ENCODE assay signal across 8 mouse cellular contexts in genomic region chr6:99204052-99204779, GRCm38 (mm10).
DNase-seq lines count a peak whose midpoint lies in the region; ATAC-seq lines count a peak whose summit lies in the region.

No protein-coding gene starts in this region.

- H3K4me2 ChIP-seq in lung, embryonic 16.5 days (ENCODE audit: low read depth, low read length) = peak overlapping the region; percentile 46
- H3K4me2 ChIP-seq in heart, embryonic 13.5 days = peak overlapping the region; percentile 75
- H3K4me2 ChIP-seq in liver, embryonic 11.5 days = peak overlapping the region; percentile 54
- peak overlapping the region; percentile 50 for H3K4me2 ChIP-seq in stomach, embryonic 16.5 days (ENCODE audit: low read depth, low read length)

- no peak for DNase-seq in lung, postnatal 14 days
- DNase-seq in liver, embryonic 11.5 days (ENCODE audit: low spot score) = peak; percentile 34
- DNase-seq in urinary bladder, postnatal 25 days (ENCODE audit: low spot score) = no peak
- DNase-seq in left cerebral cortex, adult 18-20 months (ENCODE audit: low spot score in 2 of 2) = no peak

- 5% methylated on average over 14 of the region's 14 CpGs for WGBS in lung, embryonic 16.5 days
- WGBS in heart, embryonic 13.5 days = 4% methylated on average over 14 of the region's 14 CpGs
- WGBS in liver, embryonic 11.5 days = 7% methylated on average over 14 of the region's 14 CpGs
- WGBS in stomach, embryonic 16.5 days = 6% methylated on average over 14 of the region's 14 CpGs

- ATAC-seq in lung, embryonic 16.5 days (ENCODE audit: low read depth) = 0 out of 2 replicates have a peak, but pooled peaks have one; percentile 44
- no peak for ATAC-seq in heart, embryonic 13.5 days (ENCODE audit: extremely low read depth, insufficient number of reproducible peaks, low FRiP score, low TSS enrichment)
- no peak for ATAC-seq in liver, embryonic 11.5 days (replicated peaks; ENCODE audit: low FRiP score)
- peak; percentile 22; the same call in 1 of the 2 replicates for ATAC-seq in stomach, embryonic 16.5 days (ENCODE audit: insufficient read depth, low FRiP score)
- no peak for ATAC-seq in megakaryocyte-erythroid progenitor cell, adult 5-6 weeks (replicated peaks; ENCODE audit: low FRiP score, low TSS enrichment, poor library complexity, severe bottlenecking)

- peak overlapping the region; percentile 42; the same call in 1 of the 2 replicates for H3K9ac ChIP-seq in lung, embryonic 16.5 days (ENCODE audit: low read length)
- H3K9ac ChIP-seq in heart, embryonic 13.5 days = peak overlapping the region; percentile 83
- no peak overlapping the region for H3K9ac ChIP-seq in liver, embryonic 11.5 days (ENCODE audit: low read depth, low read length)
- H3K9ac ChIP-seq in stomach, embryonic 16.5 days (ENCODE audit: low read length) = peak overlapping the region; percentile 34

- H3K9me3 ChIP-seq in lung, embryonic 16.5 days (ENCODE audit: control insufficient read depth, low read length) = no peaks in the 10 kb centered on the region
- no peaks in the 10 kb centered on the region for H3K9me3 ChIP-seq in heart, embryonic 13.5 days
- no peaks in the 10 kb centered on the region for H3K9me3 ChIP-seq in liver, embryonic 11.5 days (ENCODE audit: control insufficient read depth, low read length)
- no peaks in the 10 kb centered on the region for H3K9me3 ChIP-seq in stomach, embryonic 16.5 days (replicated peaks; ENCODE audit: control insufficient read depth, low read length)

- H3K27me3 ChIP-seq in lung, embryonic 16.5 days (ENCODE audit: control insufficient read depth, insufficient read depth, low read depth, low read length) = no peaks in the 10 kb centered on the region
- H3K27me3 ChIP-seq in heart, embryonic 13.5 days (replicated peaks) = no peaks in the 10 kb centered on the region
- no peaks in the 10 kb centered on the region for H3K27me3 ChIP-seq in liver, embryonic 11.5 days (replicated peaks; ENCODE audit: control insufficient read depth, insufficient read depth, low read length)
- no peaks in the 10 kb centered on the region for H3K27me3 ChIP-seq in stomach, embryonic 16.5 days (ENCODE audit: control insufficient read depth, insufficient read depth, low read length)

- H3K36me3 ChIP-seq in lung, embryonic 16.5 days (ENCODE audit: control insufficient read depth, insufficient read depth, low read length) = no peaks in the 10 kb centered on the region
- 0 out of 2 replicates have a peak, but pooled peaks cover 3% of the 10 kb centered on the region for H3K36me3 ChIP-seq in heart, embryonic 13.5 days
- H3K36me3 ChIP-seq in liver, embryonic 11.5 days (ENCODE audit: control insufficient read depth, insufficient read depth, low read length) = no peaks in the 10 kb centered on the region
- no peaks in the 10 kb centered on the region for H3K36me3 ChIP-seq in stomach, embryonic 16.5 days (ENCODE audit: control insufficient read depth, insufficient read depth, low read length)

- H3K27ac ChIP-seq in lung, embryonic 16.5 days (ENCODE audit: low read length) = peak overlapping the region; percentile 27; the same call in 1 of the 2 replicates
- H3K27ac ChIP-seq in heart, embryonic 13.5 days (replicated peaks) = peak overlapping the region; percentile 96
- H3K27ac ChIP-seq in liver, embryonic 11.5 days (ENCODE audit: low read depth, low read length) = peak overlapping the region; percentile 38; the same call in 1 of the 2 replicates
- peak overlapping the region; percentile 65 for H3K27ac ChIP-seq in stomach, embryonic 16.5 days (ENCODE audit: low read length)

- H3K4me1 ChIP-seq in lung, embryonic 16.5 days (replicated peaks; ENCODE audit: control insufficient read depth, insufficient read depth, low read length) = peaks cover 47% of the 10 kb centered on the region
- H3K4me1 ChIP-seq in heart, embryonic 13.5 days = peaks cover 85% of the 10 kb centered on the region
- peaks cover 42% of the 10 kb centered on the region for H3K4me1 ChIP-seq in liver, embryonic 11.5 days (replicated peaks; ENCODE audit: control insufficient read depth, insufficient read depth, low read length)
- peaks cover 43% of the 10 kb centered on the region for H3K4me1 ChIP-seq in stomach, embryonic 16.5 days (ENCODE audit: control insufficient read depth, insufficient read depth, low read length)

- peak overlapping the region; percentile 7; the same call in 1 of the 2 replicates for H3K4me3 ChIP-seq in lung, embryonic 16.5 days (ENCODE audit: low read length)
- peak overlapping the region; percentile 56 for H3K4me3 ChIP-seq in heart, embryonic 13.5 days
- no peak overlapping the region for H3K4me3 ChIP-seq in liver, embryonic 11.5 days (ENCODE audit: low read depth, low read length)
- peak overlapping the region; percentile 30 for H3K4me3 ChIP-seq in stomach, embryonic 16.5 days (replicated peaks; ENCODE audit: low read length)

Comparison
In these comparisons a context has a peak if more than half of its experiments do, and no peak if none do; other contexts are left out.
1. ATAC-seq: peak in lung, embryonic 16.5 days (single experiment) and stomach, embryonic 16.5 days (single experiment); none in heart, embryonic 13.5 days (single experiment), liver, embryonic 11.5 days (single experiment) and megakaryocyte-erythroid progenitor cell, adult 5-6 weeks (single experiment).
2. H3K27ac ChIP-seq: peak in every context shown above with its lines; median percentile 96 in heart, embryonic 13.5 days; 65 in stomach, embryonic 16.5 days; 38 in liver, embryonic 11.5 days; 27 in lung, embryonic 16.5 days.
3. Peak in every context shown above with its lines, with median percentiles within 50 percentile points of each other: H3K4me2 ChIP-seq.